Mouse (Mus musculus) stomach, embryonic 14.5 days (tissue): ENCODE data around the gene Hacl1. TPM values are rescaled to one million over a fixed set of nuclear protein-coding genes. Genes with fewer than 3 reads are reported as not detected.

Source experiments
- ATAC-seq: fragments of 200-750 bp; cut with Nextera tagmentation; 2 replicates; pipeline ENCODE4 v1.8.0; 2017; ENCODE audit warnings: low read depth, moderate TSS enrichment; ENCODE audit not compliant: insufficient number of reproducible peaks, insufficient read depth, low FRiP score
- H3K27ac ChIP-seq: fragments of 300-500 bp; sonication (generic); 2 replicates; pipeline ENCODE4 v1.5.1; 2014; ENCODE audit warnings: mild to moderate bottlenecking, low read length, moderate library complexity, mixed read lengths
- H3K27me3 ChIP-seq: fragments of 300-500 bp; sonication (generic); 2 replicates; pipeline ENCODE4 v1.6.1; 2014; ENCODE audit warnings: low read length, control low read depth, mixed read lengths; ENCODE audit not compliant: control insufficient read depth, insufficient read depth
- H3K36me3 ChIP-seq: fragments of 300-500 bp; sonication (generic); 2 replicates; pipeline ENCODE4 v1.6.1; 2014; ENCODE audit warnings: mild to moderate bottlenecking, control low read depth, low read length, moderate library complexity, mixed read lengths; ENCODE audit not compliant: control insufficient read depth, insufficient read depth
- H3K4me1 ChIP-seq: fragments of 300-500 bp; sonication (generic); 2 replicates; pipeline ENCODE4 v1.6.1; 2014; ENCODE audit warnings: low read length, control low read depth, mixed read lengths; ENCODE audit not compliant: control insufficient read depth, insufficient read depth
- H3K4me2 ChIP-seq: fragments of 300-500 bp; sonication (generic); replicated peaks from 2 replicates; pipeline ENCODE4 v1.6.1; 2014; ENCODE audit warnings: low read depth, low read length, control low read depth
- H3K4me3 ChIP-seq: fragments of 300-500 bp; sonication (generic); 2 replicates; pipeline ENCODE4 v1.5.1; 2014; ENCODE audit warnings: low read depth, low read length, control low read depth
- H3K9ac ChIP-seq: fragments of 300-500 bp; sonication (generic); replicated peaks from 2 replicates; pipeline ENCODE4 v1.6.1; 2014; ENCODE audit warnings: low read depth, mild to moderate bottlenecking, control low read depth, low read length, moderate library complexity, mixed read lengths
- H3K9me3 ChIP-seq: fragments of 300-500 bp; sonication (generic); 2 replicates; pipeline ENCODE4 v1.6.1; 2016; ENCODE audit warnings: low read depth, low read length, control low read depth; ENCODE audit not compliant: control insufficient read depth
- WGBS: fragments of 180-500 bp; shearing (Covaris S2); extraction: QIAGEN DNeasy Blood & Tissue Kit; methylation state at CpG from one replicate; pipeline ENCODE4 v1.1.7; 2014; 5-methylcytosine and 5-hydroxymethylcytosine counted together
- polyA plus RNA-seq: library from polyadenylated mRNA; unstranded; fragments of >200 nt; fragmentation: Nextera tagmentation; extraction: Ambion mirVana; gene quantifications from 2 replicates; pipeline ENCODE4 v1.2.1, GENCODE M21; 2014

Gene Hacl1
- polyA plus RNA-seq, 1 experiment from 2014 or later = 11.1 TPM

- Histone ChIP-seq H3K4me3 (no peak overlapping the region), H3K4me1 (peaks cover 22% of the 10 kb centered on the region), H3K4me2 (no peak overlapping the region), H3K9me3 (no peaks in the 10 kb centered on the region), H3K9ac (no peak overlapping the region), H3K36me3 (no peaks in the 10 kb centered on the region), H3K27me3 (no peaks in the 10 kb centered on the region), H3K27ac (no peak overlapping the region)
- 56% methylated on average over 7 of the region's 7 CpGs for WGBS
- ATAC-seq = no peak
Measured at GRCm38 (mm10) chr14:31569151-31569631, 71.9 kb downstream of the Hacl1 start.

DNA sequence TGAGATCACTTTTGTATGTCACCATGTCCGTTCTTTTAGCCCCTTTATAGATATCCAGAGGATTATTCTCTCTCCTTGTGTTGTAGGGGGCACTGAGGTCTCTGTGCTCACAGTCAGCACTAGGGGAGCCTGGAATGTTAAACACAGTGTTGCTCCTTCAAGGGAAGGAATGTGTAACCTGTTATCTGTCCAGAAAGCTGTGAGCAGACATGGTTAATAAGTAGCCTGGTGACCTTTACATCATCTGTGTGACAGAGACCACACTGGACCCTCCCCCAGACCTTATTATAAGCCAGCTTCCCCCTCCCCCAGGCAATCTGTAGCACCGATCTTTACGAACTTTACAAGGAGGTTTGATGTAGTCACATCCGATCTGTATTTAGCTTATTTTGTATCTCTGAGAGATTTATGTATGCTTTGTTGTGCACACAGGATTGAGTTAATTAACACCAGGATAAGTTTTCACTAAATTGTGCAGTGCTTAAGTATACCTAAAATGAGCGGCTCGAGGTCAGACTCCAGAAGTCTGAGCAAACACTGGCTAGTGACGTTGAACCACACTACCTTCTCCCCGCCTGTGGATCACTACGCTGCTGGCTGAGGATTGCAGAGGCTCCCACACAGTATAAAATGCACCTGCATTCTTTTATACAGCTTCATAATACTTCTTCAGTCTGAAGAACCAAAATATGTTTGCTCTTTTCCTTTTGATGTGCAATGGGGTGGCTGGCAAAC is 75.4 kb downstream of the Hacl1 start:
- Histone ChIP-seq H3K27me3 (no peaks in the 10 kb centered on the region), H3K4me3 (no peak overlapping the region), H3K9me3 (no peaks in the 10 kb centered on the region), H3K4me1 (peaks cover 23% of the 10 kb centered on the region), H3K4me2 (no peak overlapping the region), H3K27ac (peak overlapping the region; percentile 64; the same call in 1 of the 2 replicates), H3K36me3 (no peaks in the 10 kb centered on the region), H3K9ac (no peak overlapping the region)
- ATAC-seq = no peak; the same call in 1 of the 2 replicates
- 44% methylated on average over 9 of the region's 9 CpGs for WGBS

DNA sequence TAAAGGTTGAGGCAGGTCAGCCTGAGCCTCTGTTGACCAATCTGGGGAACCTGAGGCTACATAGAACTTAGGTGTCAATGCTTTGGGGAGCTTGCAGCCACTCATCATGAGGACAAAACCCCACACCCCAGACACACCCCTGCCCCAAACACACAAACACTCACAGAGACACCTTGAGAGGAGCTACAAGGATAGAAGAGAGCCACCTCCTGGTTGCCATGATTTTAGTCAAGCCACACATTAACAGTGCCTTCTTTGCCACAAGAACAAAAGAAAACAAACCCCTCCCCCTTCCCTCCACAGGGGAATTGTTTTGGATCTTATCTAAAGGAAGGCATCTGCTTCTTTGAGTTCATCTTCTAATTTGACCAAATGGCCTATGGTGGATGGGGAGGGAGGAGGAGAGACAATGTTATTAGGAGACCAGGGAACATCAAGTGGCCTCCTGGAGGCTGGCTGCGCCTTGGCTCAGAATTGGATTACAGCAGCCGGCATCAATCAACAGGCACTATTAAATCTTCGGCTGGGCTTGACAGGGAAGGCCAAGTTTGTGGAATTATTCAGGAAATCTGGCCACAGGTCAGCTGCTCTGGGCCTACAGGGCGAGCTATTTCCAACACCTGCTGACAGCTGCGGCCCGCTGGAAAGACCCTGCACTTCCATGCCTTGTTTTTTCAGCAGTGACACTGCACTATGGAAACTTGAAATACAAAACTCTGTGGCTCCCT is 76.5 kb downstream of the Hacl1 start:
- peak; percentile 64; the same call in 1 of the 2 replicates for ATAC-seq
- no peaks in the 10 kb centered on the region for H3K27me3 ChIP-seq
- H3K4me1 ChIP-seq = peaks cover 29% of the 10 kb centered on the region
- WGBS = 7% methylated on average over 6 of the region's 6 CpGs
- H3K4me3 ChIP-seq = no peak overlapping the region
- H3K36me3 ChIP-seq = no peaks in the 10 kb centered on the region
- peak overlapping the region; percentile 64; the same call in 1 of the 2 replicates for H3K27ac ChIP-seq
- H3K9me3 ChIP-seq = no peaks in the 10 kb centered on the region
- no peak overlapping the region for H3K9ac ChIP-seq
- H3K4me2 ChIP-seq = no peak overlapping the region

GRCm38 (mm10) chr14:31560886-31561285 is 80.2 kb downstream of the Hacl1 start:
- no peak for ATAC-seq
- H3K4me3 ChIP-seq = no peak overlapping the region
- peak overlapping the region; percentile 59; the same call in 1 of the 2 replicates for H3K27ac ChIP-seq
- 12% methylated on average over 5 of the region's 5 CpGs for WGBS
- no peaks in the 10 kb centered on the region for H3K27me3 ChIP-seq
- H3K4me1 ChIP-seq = peaks cover 24% of the 10 kb centered on the region
- no peaks in the 10 kb centered on the region for H3K36me3 ChIP-seq
- H3K4me2 ChIP-seq = no peak overlapping the region
- no peaks in the 10 kb centered on the region for H3K9me3 ChIP-seq
- H3K9ac ChIP-seq = no peak overlapping the region

DNA sequence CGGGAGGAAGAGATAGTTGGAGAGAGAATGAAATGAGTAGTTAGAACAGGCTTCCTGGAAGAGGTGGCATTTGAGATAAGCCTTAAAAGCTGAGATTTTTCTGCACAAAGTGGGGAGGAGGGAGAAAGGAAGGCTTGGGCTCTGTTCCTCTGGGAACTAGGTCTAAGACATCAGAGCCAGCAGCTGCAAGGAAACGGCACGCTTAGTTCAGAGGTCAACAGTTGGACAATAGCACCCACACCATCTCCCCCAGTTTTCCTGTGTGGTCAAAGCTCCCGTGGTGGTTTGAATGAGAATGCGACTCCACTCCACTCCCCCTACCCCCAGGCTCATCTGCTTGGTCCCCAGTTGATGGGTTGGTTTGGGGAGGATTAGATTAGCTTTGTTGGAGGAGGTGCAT is 81.9 kb downstream of the Hacl1 start:
- no peak overlapping the region for H3K4me2 ChIP-seq
- peaks cover 11% of the 10 kb centered on the region; the same call in 1 of the 2 replicates for H3K4me1 ChIP-seq
- H3K36me3 ChIP-seq = no peaks in the 10 kb centered on the region
- WGBS = 65% methylated on average over 5 of the region's 5 CpGs
- no peaks in the 10 kb centered on the region for H3K9me3 ChIP-seq
- ATAC-seq = no peak
- no peaks in the 10 kb centered on the region for H3K27me3 ChIP-seq
- no peak overlapping the region for H3K9ac ChIP-seq
- H3K27ac ChIP-seq = no peak overlapping the region
- H3K4me3 ChIP-seq = no peak overlapping the region

- Histone ChIP-seq H3K27ac (no peak overlapping the region), H3K36me3 (no peaks in the 10 kb centered on the region), H3K9ac (no peak overlapping the region), H3K4me1 (peaks cover 11% of the 10 kb centered on the region; the same call in 1 of the 2 replicates), H3K9me3 (no peaks in the 10 kb centered on the region), H3K27me3 (no peaks in the 10 kb centered on the region), H3K4me3 (no peak overlapping the region), H3K4me2 (no peak overlapping the region)
- ATAC-seq = no peak
- WGBS = 72% methylated on average over 9 of the region's 9 CpGs
Measured at GRCm38 (mm10) chr14:31557784-31558183, 83.3 kb downstream of the Hacl1 start.

GRCm38 (mm10) chr14:31557273-31557672 is 83.8 kb downstream of the Hacl1 start:
- no peak overlapping the region for H3K4me2 ChIP-seq
- ATAC-seq = no peak
- 85% methylated on average over 8 of the region's 8 CpGs for WGBS

DNA sequence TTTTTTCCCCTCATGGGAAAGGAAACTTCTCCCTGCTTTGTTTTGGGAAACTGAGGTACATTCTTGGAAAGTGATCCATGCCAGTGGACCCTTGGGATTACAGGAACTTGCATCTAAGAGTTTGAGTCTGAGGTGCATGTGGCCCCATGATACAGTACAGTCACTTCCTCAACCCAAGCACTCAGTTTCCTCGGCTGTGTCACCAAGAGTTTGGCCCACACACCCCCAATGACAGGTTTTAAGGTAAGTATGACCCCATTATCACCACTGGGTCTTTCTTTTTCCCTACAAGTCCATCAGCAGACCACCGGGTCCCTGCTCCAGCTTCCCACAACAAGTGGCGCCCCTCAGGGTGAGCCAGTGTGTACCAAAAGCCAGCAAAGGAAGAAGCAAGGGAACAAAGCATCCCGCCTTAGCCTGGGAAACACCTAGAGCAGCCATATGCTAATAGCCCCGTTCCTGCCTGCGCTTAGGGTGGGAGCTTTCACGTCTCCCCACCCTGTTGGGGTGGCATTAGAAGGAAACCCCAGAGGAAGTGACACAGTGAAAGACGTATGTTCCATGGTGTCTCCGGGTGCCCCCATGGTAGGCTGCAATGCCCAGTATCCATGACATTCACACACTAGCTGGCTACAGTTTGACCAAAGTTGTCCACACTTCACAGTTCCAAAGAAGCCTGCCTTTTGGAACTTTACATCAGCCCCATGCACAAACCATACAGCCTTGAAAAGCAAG is 84.4 kb downstream of the Hacl1 start:
- no peak for ATAC-seq
- Histone ChIP-seq H3K9me3 (no peaks in the 10 kb centered on the region), H3K9ac (no peak overlapping the region), H3K27me3 (no peaks in the 10 kb centered on the region), H3K36me3 (no peaks in the 10 kb centered on the region), H3K4me3 (no peak overlapping the region), H3K4me1 (peaks cover 11% of the 10 kb centered on the region; the same call in 1 of the 2 replicates), H3K4me2 (no peak overlapping the region), H3K27ac (no peak overlapping the region)
- 82% methylated on average over 9 of the region's 9 CpGs for WGBS

More at GRCm38 (mm10) chr14:31557273-31557672, 83.8 kb downstream of the Hacl1 start:
- Histone ChIP-seq H3K9ac (no peak overlapping the region), H3K27ac (no peak overlapping the region), H3K4me3 (no peak overlapping the region), H3K9me3 (no peaks in the 10 kb centered on the region), H3K27me3 (no peaks in the 10 kb centered on the region), H3K36me3 (no peaks in the 10 kb centered on the region), H3K4me1 (peaks cover 11% of the 10 kb centered on the region; the same call in 1 of the 2 replicates)
